In the genomic region with DNA sequence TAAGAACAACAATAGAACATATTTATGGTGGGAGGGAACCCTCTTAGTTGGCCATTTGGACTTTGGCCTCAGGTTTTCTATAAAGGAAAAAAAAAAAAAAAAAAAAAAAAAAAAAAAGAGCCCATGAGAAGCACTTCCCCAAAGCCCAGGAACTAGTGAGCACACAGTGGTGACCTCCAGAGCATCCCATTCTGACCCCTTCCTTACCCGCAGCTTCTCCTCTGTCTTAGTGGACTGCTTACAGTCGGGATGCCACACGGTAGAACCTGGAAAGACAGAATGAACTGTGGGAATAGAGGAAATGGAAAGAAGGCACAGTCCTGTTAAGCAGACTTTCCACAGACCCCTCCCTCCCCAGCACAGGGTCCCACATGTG, we compare ENCODE assay signal across 8 mouse cellular contexts.
DNase-seq lines count a peak whose midpoint lies in the region; ATAC-seq and TF ChIP-seq lines count a peak whose summit lies in the region.
"Had no signal": no experiment of that assay in that cellular context is flagged by ENCODE, and none has a peak within 500 bp of the region (broad histone marks: within the 10 kb centered on the region; RNA-seq: fewer than 3 reads in every experiment).

No protein-coding gene starts in this region.

- 90% methylated on average over 3 of the region's 3 CpGs for WGBS in hindbrain, embryonic 15.5 days
- WGBS in hindbrain, embryonic 16.5 days = 83% methylated on average over 3 of the region's 3 CpGs
- WGBS in spleen, adult 2 months = 51% methylated on average over 3 of the region's 3 CpGs
- WGBS in intestine, postnatal 0 days = 85% methylated on average over 3 of the region's 3 CpGs
- 73% methylated on average over 3 of the region's 3 CpGs for WGBS in stomach, postnatal 0 days

- H3K4me3 ChIP-seq in hindbrain, embryonic 15.5 days = no peak overlapping the region
- no peak overlapping the region for H3K4me3 ChIP-seq in hindbrain, embryonic 16.5 days (ENCODE audit: low read length)
- no peak overlapping the region for H3K4me3 ChIP-seq in spleen, adult 2 months (ENCODE audit: extremely low read depth, insufficient read depth, insufficient read length)
- H3K4me3 ChIP-seq in intestine, postnatal 0 days (ENCODE audit: low read depth, low read length) = no peak overlapping the region
- no peak overlapping the region for H3K4me3 ChIP-seq in stomach, postnatal 0 days (ENCODE audit: low read depth, low read length)
- H3K4me3 ChIP-seq: midbrain, embryonic 10.5 days had no signal

- DNase-seq in spleen, adult 2 months (ENCODE audit: low read depth in 1 of 2, low spot score in 2 of 2) = no peak
- no peak for DNase-seq in spleen, postnatal 36 days (ENCODE audit: low spot score in 2 of 2)
- DNase-seq in stomach, postnatal 0 days (ENCODE audit: low spot score) = no peak
- no peak for DNase-seq in frontal cortex, postnatal 25 days (ENCODE audit: low spot score in 2 of 2)

- no peak for TF ChIP-seq POLR2A in spleen, adult 2 months (IDR thresholded peaks at IDR 0.05; ENCODE audit: low read depth, low read length)

- H3K4me2 ChIP-seq in hindbrain, embryonic 15.5 days = no peak overlapping the region
- H3K4me2 ChIP-seq in hindbrain, embryonic 16.5 days (ENCODE audit: low read length) = no peak overlapping the region
- no peak overlapping the region for H3K4me2 ChIP-seq in intestine, postnatal 0 days (replicated peaks; ENCODE audit: low read depth)
- no peak overlapping the region for H3K4me2 ChIP-seq in stomach, postnatal 0 days (replicated peaks; ENCODE audit: low read depth)

- no peaks in the 10 kb centered on the region for H3K9me3 ChIP-seq in hindbrain, embryonic 15.5 days
- H3K9me3 ChIP-seq in hindbrain, embryonic 16.5 days (ENCODE audit: control insufficient read depth, low read length) = no peaks in the 10 kb centered on the region
- H3K9me3 ChIP-seq in intestine, postnatal 0 days (ENCODE audit: control insufficient read depth) = no peaks in the 10 kb centered on the region
- no peaks in the 10 kb centered on the region for H3K9me3 ChIP-seq in stomach, postnatal 0 days (ENCODE audit: control insufficient read depth, low read length)
- H3K9me3 ChIP-seq: midbrain, embryonic 10.5 days had no signal

- peaks cover 20% of the 10 kb centered on the region for H3K4me1 ChIP-seq in hindbrain, embryonic 15.5 days (replicated peaks)
- H3K4me1 ChIP-seq in hindbrain, embryonic 16.5 days (ENCODE audit: control insufficient read depth, insufficient read depth, low read depth, low read length) = peaks cover 13% of the 10 kb centered on the region
- H3K4me1 ChIP-seq in spleen, adult 2 months (ENCODE audit: control insufficient read depth, insufficient read depth, insufficient read length) = peaks cover 23% of the 10 kb centered on the region
- no peaks in the 10 kb centered on the region for H3K4me1 ChIP-seq in intestine, postnatal 0 days (replicated peaks; ENCODE audit: control insufficient read depth, insufficient read depth, low read length)
- H3K4me1 ChIP-seq in stomach, postnatal 0 days (replicated peaks; ENCODE audit: control insufficient read depth, insufficient read depth) = peaks cover 2% of the 10 kb centered on the region; the same call in 1 of the 2 replicates

- no peak for TF ChIP-seq EP300 in stomach, postnatal 0 days (optimal IDR thresholded peaks at IDR 0.05)

- no peak for ATAC-seq in hindbrain, embryonic 15.5 days (ENCODE audit: low FRiP score, low read depth)
- ATAC-seq in hindbrain, embryonic 16.5 days = no peak
- ATAC-seq in intestine, postnatal 0 days = no peak
- ATAC-seq in stomach, postnatal 0 days (ENCODE audit: low FRiP score, low TSS enrichment) = peak; percentile 43; the same call in 1 of the 2 replicates

- no peak overlapping the region for H3K9ac ChIP-seq in hindbrain, embryonic 15.5 days
- no peak overlapping the region for H3K9ac ChIP-seq in hindbrain, embryonic 16.5 days (ENCODE audit: low read depth, low read length)
- no peak overlapping the region for H3K9ac ChIP-seq in intestine, postnatal 0 days (ENCODE audit: low read depth, low read length)
- no peak overlapping the region for H3K9ac ChIP-seq in stomach, postnatal 0 days (ENCODE audit: low read length)

- TF ChIP-seq CTCF in spleen, adult 2 months (IDR thresholded peaks at IDR 0.05; ENCODE audit: extremely low read depth, insufficient read depth, insufficient read length, insufficient replicate concordance) = no peak
- no peak for TF ChIP-seq CTCF in intestine, postnatal 0 days (IDR thresholded peaks at IDR 0.05; ENCODE audit: low read depth)
- no peak for TF ChIP-seq CTCF in stomach, postnatal 0 days (IDR thresholded peaks at IDR 0.05; ENCODE audit: low read depth)

- peak overlapping the region; percentile 66; the same call in 1 of the 2 replicates for H3K27ac ChIP-seq in hindbrain, embryonic 15.5 days (replicated peaks)
- H3K27ac ChIP-seq in hindbrain, embryonic 16.5 days (ENCODE audit: low read depth, low read length) = no peak overlapping the region
- H3K27ac ChIP-seq in spleen, adult 2 months (ENCODE audit: insufficient read depth, low read length) = 0 out of 2 replicates have a peak overlapping the region, but pooled peaks have one; percentile 30
- 0 out of 2 replicates have a peak overlapping the region, but pooled peaks have one; percentile 54 for H3K27ac ChIP-seq in intestine, postnatal 0 days (ENCODE audit: low read depth, low read length)
- peak overlapping the region; percentile 75 for H3K27ac ChIP-seq in stomach, postnatal 0 days (replicated peaks)

- H3K36me3 ChIP-seq in hindbrain, embryonic 15.5 days = no peaks in the 10 kb centered on the region
- H3K36me3 ChIP-seq in hindbrain, embryonic 16.5 days (ENCODE audit: control insufficient read depth, insufficient read depth, low read length) = peaks cover 2% of the 10 kb centered on the region; the same call in 1 of the 2 replicates
- H3K36me3 ChIP-seq in spleen, adult 2 months (ENCODE audit: control insufficient read depth, insufficient read depth, low read length) = peaks cover 33% of the 10 kb centered on the region
- peaks cover 9% of the 10 kb centered on the region; the same call in 1 of the 2 replicates for H3K36me3 ChIP-seq in intestine, postnatal 0 days (ENCODE audit: control insufficient read depth, insufficient read depth)
- no peaks in the 10 kb centered on the region for H3K36me3 ChIP-seq in stomach, postnatal 0 days (ENCODE audit: control insufficient read depth, insufficient read depth, low read length)
- H3K36me3 ChIP-seq: midbrain, embryonic 10.5 days had no signal

- no peaks in the 10 kb centered on the region for H3K27me3 ChIP-seq in hindbrain, embryonic 15.5 days
- no peaks in the 10 kb centered on the region for H3K27me3 ChIP-seq in hindbrain, embryonic 16.5 days (replicated peaks; ENCODE audit: control insufficient read depth, insufficient read depth, low read length)
- no peaks in the 10 kb centered on the region for H3K27me3 ChIP-seq in spleen, adult 2 months (ENCODE audit: control insufficient read depth, insufficient read depth, low read length)
- no peaks in the 10 kb centered on the region for H3K27me3 ChIP-seq in intestine, postnatal 0 days (replicated peaks; ENCODE audit: control insufficient read depth, insufficient read depth, low read length)
- no peaks in the 10 kb centered on the region for H3K27me3 ChIP-seq in stomach, postnatal 0 days (ENCODE audit: control insufficient read depth, insufficient read depth, low read length)
